Mouse (Mus musculus) CD4-positive, CD25-positive, alpha-beta regulatory T cell, adult 4 months (primary cell): ENCODE results near the gene Atp6v1g3. TPM values are rescaled to one million over a fixed set of nuclear protein-coding genes. Genes with fewer than 3 reads are reported as not detected.

Experiments
- polyA plus RNA-seq, 2 experiments: library from polyadenylated mRNA; unstranded; fragments of 100-300 nt; shearing (Covaris generic); gene quantifications; one replicate each; pipeline ENCODE4 v1.2.1; 2017

Gene Atp6v1g3
- polyA plus RNA-seq, 2 experiments from 2014 or later = 0.28 to 0.96 TPM

Other genes with a start within 250 kb of the Atp6v1g3 start
- 1,000 to 10,000 TPM; 1,419 to 1,542 TPM for gene Ptprc, start 98.0 kb upstream of the Atp6v1g3 start, polyA plus RNA-seq